Mouse (Mus musculus): ENCODE measurements around the gene Scn4a. TPM values are rescaled to one million over a fixed set of nuclear protein-coding genes. Genes with fewer than 3 reads are reported as not detected.
"Not testable (repeated sequence)": the region's sequence is repeated elsewhere in the genome, so short reads cannot be mapped to it uniquely, and the experiment has no call there.

The Scn4a gene
- total RNA-seq (2021) (10 to 100 TPM; 22.1 to 22.8 TPM), polyA plus RNA-seq (2012; rRNA removed) (11.9 and 20.7 TPM in 2 replicates)
- long read RNA-seq, partial matches to known transcripts, result 1 of 8 reads
- long read RNA-seq, other reads (novel, unspliced or antisense), result 7 of 8 reads

GRCm38 (mm10) chr11:106353188-106353587 lies at the start of gene Scn4a:
TSS of gene Scn4a (minus strand) at chr11:106353288.
- no peak within 1 kb of the TSS for H3K27ac ChIP-seq
- no peaks in the 10 kb centered on the region for H3K79me2 ChIP-seq (replicated peaks; ENCODE audit: control insufficient read depth, insufficient read depth, low read length)
- TF ChIP-seq CTCF (IDR thresholded peaks at IDR 0.05) (no peak), EP300 (IDR thresholded peaks at IDR 0.05; ENCODE audit: insufficient read depth, low read depth, low read length) (no peak), POLR2A (IDR thresholded peaks at IDR 0.05; ENCODE audit: insufficient read depth, low read depth, low read length) (no peak)
- no peak for DNase-seq
- H3K4me3 ChIP-seq, result no peak within 1 kb of the TSS
- no peak within 1 kb of the TSS for H3K9ac ChIP-seq (ENCODE audit: low read depth, low read length)
- WGBS, result 75% methylated on average over 12 of the region's 12 CpGs
- H3K27me3 ChIP-seq (ENCODE audit: control insufficient read depth, insufficient read depth, low read length), result no peaks in the 10 kb centered on the region
- peaks cover 4% of the 10 kb centered on the region; the same call in 1 of the 2 replicates for H3K4me1 ChIP-seq (ENCODE audit: control insufficient read depth, insufficient read depth, low read length)
- intact Hi-C loops (cut with DNase I), result no loop called here
- H3K36me3 ChIP-seq (ENCODE audit: control insufficient read depth, insufficient read depth, low read length), result no peaks in the 10 kb centered on the region

DNA sequence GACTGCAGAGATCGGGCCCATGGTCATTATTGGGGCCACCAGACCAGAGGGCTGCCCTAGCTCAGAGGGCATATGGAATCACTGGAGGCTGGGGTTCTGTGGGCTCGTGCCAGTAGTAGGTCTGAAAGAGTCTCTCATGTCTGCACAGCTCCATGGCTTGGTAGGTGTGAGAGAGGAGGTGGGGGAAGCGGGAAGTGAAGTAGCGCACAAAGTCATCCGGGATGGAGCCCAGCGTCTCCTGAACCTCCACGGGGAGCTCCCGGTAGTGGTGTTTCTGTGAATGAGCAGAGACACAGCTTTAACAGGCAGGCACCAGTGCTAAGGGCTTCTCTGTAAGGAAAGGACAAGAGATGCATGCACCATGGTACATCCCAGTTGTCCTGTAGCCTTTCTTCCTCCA lies 45.4 kb upstream of the Scn4a start:
- intact Hi-C loops (cut with DNase I), result no loop called here
- DNase-seq, result no peak
- no peaks in the 10 kb centered on the region for H3K36me3 ChIP-seq (ENCODE audit: control insufficient read depth, insufficient read depth, low read length)
- no peak overlapping the region for H3K27ac ChIP-seq
- no peaks in the 10 kb centered on the region for H3K79me2 ChIP-seq (replicated peaks; ENCODE audit: control insufficient read depth, insufficient read depth, low read length)
- H3K4me3 ChIP-seq, result no peak overlapping the region
- no peak overlapping the region for H3K9ac ChIP-seq (ENCODE audit: low read depth, low read length)
- H3K27me3 ChIP-seq (ENCODE audit: control insufficient read depth, insufficient read depth, low read length), result no peaks in the 10 kb centered on the region
- 90% methylated on average over 8 of the region's 8 CpGs for WGBS
- TF ChIP-seq EP300 (IDR thresholded peaks at IDR 0.05; ENCODE audit: insufficient read depth, low read depth, low read length) (no peak), CTCF (IDR thresholded peaks at IDR 0.05) (no peak), POLR2A (IDR thresholded peaks at IDR 0.05; ENCODE audit: insufficient read depth, low read depth, low read length) (no peak)
- H3K4me1 ChIP-seq (ENCODE audit: control insufficient read depth, insufficient read depth, low read length), result no peaks in the 10 kb centered on the region

DNA sequence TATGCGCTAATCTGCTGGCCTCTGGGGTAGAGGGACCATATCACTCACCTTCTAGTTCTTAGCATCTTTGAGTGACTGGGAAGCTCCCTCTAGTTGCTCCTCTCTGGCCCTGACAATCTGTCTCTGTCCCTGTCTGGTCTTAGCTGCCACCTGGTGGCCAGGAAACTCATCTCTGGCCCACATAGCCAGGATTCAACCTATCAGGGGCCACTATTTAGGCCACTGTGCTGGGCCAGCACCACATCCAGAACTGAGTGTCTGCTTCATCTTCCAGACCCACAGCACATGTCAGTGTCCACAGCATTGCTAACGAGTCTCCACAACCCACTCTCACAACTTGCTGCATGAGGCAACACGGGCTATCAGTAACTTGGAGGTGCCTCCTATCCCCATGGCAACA lies 44.6 kb upstream of the Scn4a start:
- no peak overlapping the region for H3K4me3 ChIP-seq
- intact Hi-C loops (cut with DNase I), result no loop called here
- H3K9ac ChIP-seq (ENCODE audit: low read depth, low read length), result no peak overlapping the region
- WGBS, result 89% methylated on average over 3 of the region's 3 CpGs
- no peak overlapping the region for H3K27ac ChIP-seq
- H3K27me3 ChIP-seq (ENCODE audit: control insufficient read depth, insufficient read depth, low read length), result no peaks in the 10 kb centered on the region
- DNase-seq, result no peak
- no peaks in the 10 kb centered on the region for H3K4me1 ChIP-seq (ENCODE audit: control insufficient read depth, insufficient read depth, low read length)
- TF ChIP-seq POLR2A (IDR thresholded peaks at IDR 0.05; ENCODE audit: insufficient read depth, low read depth, low read length), result no peak
- TF ChIP-seq CTCF (IDR thresholded peaks at IDR 0.05), result peak; percentile 58
- no peak for TF ChIP-seq EP300 (IDR thresholded peaks at IDR 0.05; ENCODE audit: insufficient read depth, low read depth, low read length)
- no peaks in the 10 kb centered on the region for H3K36me3 ChIP-seq (ENCODE audit: control insufficient read depth, insufficient read depth, low read length)
- H3K79me2 ChIP-seq (replicated peaks; ENCODE audit: control insufficient read depth, insufficient read depth, low read length), result no peaks in the 10 kb centered on the region

DNA sequence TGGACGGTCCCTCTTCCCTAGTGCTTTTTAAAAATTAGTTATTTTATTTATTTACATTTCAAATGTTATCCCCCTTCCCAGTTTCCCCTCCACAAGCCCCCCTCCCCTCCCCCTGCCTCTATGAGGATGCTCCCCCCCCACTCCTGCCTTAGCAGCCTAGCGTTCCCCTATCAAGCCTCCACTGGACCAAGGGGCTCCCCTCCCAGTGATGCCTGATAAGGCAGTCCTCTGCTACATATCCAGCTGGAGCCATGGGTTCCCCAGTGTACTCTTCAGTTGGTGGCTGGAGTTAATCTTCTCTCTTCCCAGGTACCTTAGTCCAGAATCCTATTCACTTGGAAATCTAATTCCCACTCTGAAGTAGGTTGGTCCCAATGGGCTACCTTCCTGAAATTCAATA lies 41.0 kb upstream of the Scn4a start:
- DNase-seq; H3K36me3 ChIP-seq (ENCODE audit: control insufficient read depth, insufficient read depth, low read length); H3K4me1 ChIP-seq (ENCODE audit: control insufficient read depth, insufficient read depth, low read length); intact Hi-C loops (cut with DNase I); H3K27me3 ChIP-seq (ENCODE audit: control insufficient read depth, insufficient read depth, low read length); H3K79me2 ChIP-seq (replicated peaks; ENCODE audit: control insufficient read depth, insufficient read depth, low read length); H3K27ac ChIP-seq; H3K4me3 ChIP-seq; H3K9ac ChIP-seq (ENCODE audit: low read depth, low read length): not testable (repeated sequence)
- WGBS, result 80% methylated on average over 2 of the region's 2 CpGs

GRCm38 (mm10) chr11:106393331-106393616 lies 40.2 kb upstream of the Scn4a start:
- Histone ChIP-seq H3K27ac (no peak overlapping the region), H3K27me3 (ENCODE audit: control insufficient read depth, insufficient read depth, low read length) (no peaks in the 10 kb centered on the region), H3K4me1 (ENCODE audit: control insufficient read depth, insufficient read depth, low read length) (peaks cover 9% of the 10 kb centered on the region), H3K36me3 (ENCODE audit: control insufficient read depth, insufficient read depth, low read length) (peaks cover 6% of the 10 kb centered on the region), H3K79me2 (replicated peaks; ENCODE audit: control insufficient read depth, insufficient read depth, low read length) (no peaks in the 10 kb centered on the region), H3K9ac (ENCODE audit: low read depth, low read length) (no peak overlapping the region), H3K4me3 (no peak overlapping the region)
- DNase-seq, result no peak
- intact Hi-C loops (cut with DNase I), result loop anchor here (2.0 kb wide), 2 partner anchors 26 to 90 kb away; no protein-coding TSS in a partner anchor
- TF ChIP-seq EP300 (IDR thresholded peaks at IDR 0.05; ENCODE audit: insufficient read depth, low read depth, low read length) (no peak), POLR2A (IDR thresholded peaks at IDR 0.05; ENCODE audit: insufficient read depth, low read depth, low read length) (no peak), CTCF (IDR thresholded peaks at IDR 0.05) (no peak)
- WGBS, result 45% methylated on average over 4 of the region's 4 CpGs

GRCm38 (mm10) chr11:106392597-106393330 lies 39.7 kb upstream of the Scn4a start:
- H3K27ac ChIP-seq, result no peak overlapping the region
- H3K9ac ChIP-seq (ENCODE audit: low read depth, low read length), result no peak overlapping the region
- DNase-seq, result no peak
- intact Hi-C loops (cut with DNase I), result loop anchor here (2.0 kb wide), 2 partner anchors 26 to 90 kb away; no protein-coding TSS in a partner anchor
- no peaks in the 10 kb centered on the region for H3K27me3 ChIP-seq (ENCODE audit: control insufficient read depth, insufficient read depth, low read length)
- TF ChIP-seq POLR2A (IDR thresholded peaks at IDR 0.05; ENCODE audit: insufficient read depth, low read depth, low read length), result no peak
- TF ChIP-seq CTCF (IDR thresholded peaks at IDR 0.05), result no peak
- TF ChIP-seq EP300 (IDR thresholded peaks at IDR 0.05; ENCODE audit: insufficient read depth, low read depth, low read length), result no peak
- H3K4me1 ChIP-seq (ENCODE audit: control insufficient read depth, insufficient read depth, low read length), result peaks cover 13% of the 10 kb centered on the region
- H3K36me3 ChIP-seq (ENCODE audit: control insufficient read depth, insufficient read depth, low read length), result peaks cover 6% of the 10 kb centered on the region
- no peak overlapping the region for H3K4me3 ChIP-seq
- no peaks in the 10 kb centered on the region for H3K79me2 ChIP-seq (replicated peaks; ENCODE audit: control insufficient read depth, insufficient read depth, low read length)
- WGBS, result 64% methylated on average over 7 of the region's 7 CpGs
